Mouse (Mus musculus) heart, adult 18-20 months (tissue): ENCODE measurements around the gene Rnf225. TPM values are rescaled to one million over a fixed set of nuclear protein-coding genes. Genes with fewer than 3 reads are reported as not detected.

Experiments used
- DNase-seq, 2 experiments: peaks; one replicate each; pipeline ENCODE4 v3.0.0; 2021 to 2022; ENCODE audit warnings: mixed read lengths in 1 of 2
- total RNA-seq, 2 experiments: library from RNA; stranded (reverse); gene quantifications; 2 replicates each; pipeline ENCODE4 v1.2.3; 2021

The Rnf225 gene
- total RNA-seq, 2 experiments from 2014 or later, result 0.17 to 0.39 TPM

GRCm38 (mm10) chr7:12980291-12980690 lies 53.1 kb downstream of the Rnf225 start:
- no peak for DNase-seq

Other genes with a start within 250 kb of the Rnf225 start
- not detected for gene Vmn2r55, start 242.4 kb upstream of the Rnf225 start, total RNA-seq
- not detected for gene Vmn2r56, start 192.4 kb upstream of the Rnf225 start, total RNA-seq
- 1 to 10 TPM in 1 of 2 experiments, under 1 TPM in 1; 0.80 to 1.1 TPM for gene Zscan18, start 123.8 kb upstream of the Rnf225 start, total RNA-seq
- 1 to 10 TPM; 4.3 to 6.1 TPM for gene Zfp329, start 108.6 kb upstream of the Rnf225 start, total RNA-seq
- 10 to 100 TPM; 17.0 to 18.4 TPM for gene Zfp110, start 92.7 kb upstream of the Rnf225 start, total RNA-seq
- gene Zfp128, start 46.2 kb upstream of the Rnf225 start, total RNA-seq, result 1 to 10 TPM; 2.9 to 3.1 TPM
- 1 to 10 TPM; 5.5 to 5.8 TPM for gene Zscan22, start 29.6 kb upstream of the Rnf225 start, total RNA-seq
- gene Rps5, start 5.1 kb upstream of the Rnf225 start, total RNA-seq, result 100 to 1,000 TPM; 575 to 632 TPM
- gene Zfp324, start 38.4 kb downstream of the Rnf225 start, total RNA-seq, result 1 to 10 TPM; 2.3 to 2.4 TPM
- gene Zfp446, start 50.4 kb downstream of the Rnf225 start, total RNA-seq, result 1 to 10 TPM; 2.1 to 2.2 TPM
- not detected for gene Slc27a5, start 70.8 kb downstream of the Rnf225 start, total RNA-seq
- 10 to 100 TPM; 93.5 to 96.6 TPM for gene Trim28, start 71.7 kb downstream of the Rnf225 start, total RNA-seq
- 1 to 10 TPM; 7.3 to 7.4 TPM for gene Zbtb45, start 82.6 kb downstream of the Rnf225 start, total RNA-seq
- 100 to 1,000 TPM; 132 to 164 TPM for gene Chmp2a, start 107.4 kb downstream of the Rnf225 start, total RNA-seq
- gene Ube2m, start 110.9 kb downstream of the Rnf225 start, total RNA-seq, result 100 to 1,000 TPM; 177 to 187 TPM
- under 1 TPM; 0.07 to 0.21 TPM for gene Mzf1, start 127.3 kb downstream of the Rnf225 start, total RNA-seq
- not detected for gene Vmn1r85, start 167.8 kb downstream of the Rnf225 start, total RNA-seq
- not detected for gene Vmn1r86, start 192.5 kb downstream of the Rnf225 start, total RNA-seq
- gene Vmn1r87, start 212.7 kb downstream of the Rnf225 start, total RNA-seq, result not detected
- gene Vmn1r88, start 232.2 kb downstream of the Rnf225 start, total RNA-seq, result under 1 TPM in 1 of 2 experiments, not detected in 1; 0.05 TPM